In the genomic region with DNA sequence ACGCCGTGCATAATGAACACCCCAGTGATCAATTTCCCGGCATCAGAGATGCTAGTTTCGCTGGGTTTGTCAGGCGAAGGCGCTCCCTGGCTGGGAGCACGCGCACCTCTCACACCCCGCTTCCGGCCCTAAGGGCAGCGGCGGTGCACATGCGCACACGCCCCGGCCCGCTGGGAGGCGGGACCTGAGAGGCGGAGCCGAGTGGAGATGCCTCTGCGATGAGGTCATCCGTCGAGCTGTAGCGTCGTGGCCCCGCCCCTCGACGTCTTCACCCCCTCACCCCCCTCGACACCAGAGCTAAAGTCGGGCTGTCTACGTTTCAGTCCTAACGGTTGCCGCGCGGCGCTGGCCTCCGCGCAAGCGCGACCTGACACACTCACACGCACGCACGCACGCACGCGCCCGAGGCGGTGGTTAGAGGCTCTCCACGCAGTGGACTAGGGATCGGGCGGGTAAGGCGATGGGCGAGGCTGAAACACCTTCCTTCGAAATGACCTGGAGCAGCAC, we compare ENCODE assay signal across 8 mouse cellular contexts. TPM values are rescaled to one million over a fixed set of nuclear protein-coding genes. Genes with fewer than 3 reads are reported as not detected.
A peak's percentile ranks its signal among the peaks of the same experiment; 100 is the strongest.
DNase-seq lines count a peak whose midpoint lies in the region; ATAC-seq and TF ChIP-seq lines count a peak whose summit lies in the region.

No protein-coding gene starts in this region.

- peak overlapping the region; percentile 66 for H3K4me3 ChIP-seq in embryonic facial prominence, embryonic 13.5 days
- peak overlapping the region; percentile 97 for H3K4me3 ChIP-seq in heart, adult 2 months
- H3K4me3 ChIP-seq in limb, embryonic 14.5 days (replicated peaks; ENCODE audit: low read length): peak overlapping the region; percentile 85
- peak overlapping the region; percentile 74 for H3K4me3 ChIP-seq in midbrain, postnatal 0 days (ENCODE audit: low read depth, low read length)

- peak; percentile 36 for TF ChIP-seq CTCF in heart, adult 2 months (IDR thresholded peaks at IDR 0.05)
- TF ChIP-seq CTCF in midbrain, postnatal 0 days (IDR thresholded peaks at IDR 0.05): peak; percentile 45

- no peaks in the 10 kb centered on the region for H3K9me3 ChIP-seq in embryonic facial prominence, embryonic 13.5 days
- no peaks in the 10 kb centered on the region for H3K9me3 ChIP-seq in limb, embryonic 14.5 days (ENCODE audit: control insufficient read depth, low read length)
- H3K9me3 ChIP-seq in midbrain, postnatal 0 days (ENCODE audit: low read length): no peaks in the 10 kb centered on the region

- H3K9ac ChIP-seq in embryonic facial prominence, embryonic 13.5 days: peak overlapping the region; percentile 86
- H3K9ac ChIP-seq in heart, adult 2 months (ENCODE audit: low read depth, low read length): peak overlapping the region; percentile 91
- H3K9ac ChIP-seq in limb, embryonic 14.5 days (ENCODE audit: low read depth, low read length, severe bottlenecking): peak overlapping the region; percentile 80
- peak overlapping the region; percentile 74 for H3K9ac ChIP-seq in midbrain, postnatal 0 days (replicated peaks; ENCODE audit: low read length, poor library complexity, severe bottlenecking)

- H3K27me3 ChIP-seq in embryonic facial prominence, embryonic 13.5 days: 0 out of 2 replicates have a peak, but pooled peaks cover 7% of the 10 kb centered on the region
- no peaks in the 10 kb centered on the region for H3K27me3 ChIP-seq in heart, adult 2 months (ENCODE audit: control insufficient read depth, insufficient read depth, low read length)
- H3K27me3 ChIP-seq in limb, embryonic 14.5 days (ENCODE audit: control insufficient read depth, insufficient read depth, low read length): no peaks in the 10 kb centered on the region
- peaks cover 28% of the 10 kb centered on the region for H3K27me3 ChIP-seq in midbrain, postnatal 0 days (ENCODE audit: insufficient read depth, low read length)

- H3K4me1 ChIP-seq in embryonic facial prominence, embryonic 13.5 days: peaks cover 57% of the 10 kb centered on the region
- peaks cover 16% of the 10 kb centered on the region for H3K4me1 ChIP-seq in heart, adult 2 months (ENCODE audit: control insufficient read depth, insufficient read depth, low read length)
- peaks cover 44% of the 10 kb centered on the region for H3K4me1 ChIP-seq in limb, embryonic 14.5 days (ENCODE audit: control insufficient read depth, insufficient read depth, low read length)
- no peaks in the 10 kb centered on the region; the same call in 1 of the 2 replicates for H3K4me1 ChIP-seq in midbrain, postnatal 0 days (ENCODE audit: insufficient read depth, low read length)

- H3K4me2 ChIP-seq in embryonic facial prominence, embryonic 13.5 days: peak overlapping the region; percentile 96
- H3K4me2 ChIP-seq in limb, embryonic 14.5 days (replicated peaks; ENCODE audit: low read depth, low read length, severe bottlenecking): peak overlapping the region; percentile 98
- peak overlapping the region; percentile 81 for H3K4me2 ChIP-seq in midbrain, postnatal 0 days (ENCODE audit: low read depth, low read length, poor library complexity, severe bottlenecking)

- TF ChIP-seq POLR2A in heart, adult 2 months (IDR thresholded peaks at IDR 0.05; ENCODE audit: insufficient read depth, low read depth, low read length): peak; percentile 96
- peak; percentile 64; the same call in 1 of the 2 replicates for TF ChIP-seq POLR2A in limb, embryonic 14.5 days (IDR thresholded peaks at IDR 0.05; ENCODE audit: borderline replicate concordance, extremely low read depth, insufficient read depth, insufficient read length)

- H3K27ac ChIP-seq in embryonic facial prominence, embryonic 13.5 days: peak overlapping the region; percentile 95
- peak overlapping the region; percentile 99 for H3K27ac ChIP-seq in heart, adult 2 months
- peak overlapping the region; percentile 91 for H3K27ac ChIP-seq in limb, embryonic 14.5 days (replicated peaks; ENCODE audit: low read depth, low read length)
- H3K27ac ChIP-seq in midbrain, postnatal 0 days (ENCODE audit: low read depth, low read length): peak overlapping the region; percentile 79

- TF ChIP-seq EP300 in heart, adult 2 months (IDR thresholded peaks at IDR 0.05; ENCODE audit: insufficient read depth, low read depth, low read length): peak; percentile 49

- H3K79me2 ChIP-seq in heart, adult 2 months (replicated peaks; ENCODE audit: control insufficient read depth, insufficient read depth, low read length): peaks cover 5% of the 10 kb centered on the region

- peak; percentile 100 for DNase-seq in 3134 (ENCODE audit: extremely low read depth, insufficient read length, low spot score)
- peak; percentile 94 to 96 for DNase-seq in adrenal gland, postnatal 36 days
- DNase-seq in heart, adult 2 months: peak; percentile 96
- DNase-seq in kidney, adult 9 months: peak; percentile 96
- peak; percentile 98 for DNase-seq in limb, embryonic 14.5 days (ENCODE audit: low spot score)
- DNase-seq in midbrain, postnatal 0 days (ENCODE audit: low spot score): peak; percentile 99
- peak; percentile 90 to 92 for DNase-seq in spleen, postnatal 14 days (ENCODE audit: low spot score in 2 of 2)

- intact Hi-C loops in heart, adult 2 months (cut with DNase I): loop anchor here (2.0 kb wide), 1 partner anchor 14 kb away; no protein-coding TSS in a partner anchor

- peaks cover 28% of the 10 kb centered on the region for H3K36me3 ChIP-seq in embryonic facial prominence, embryonic 13.5 days
- peaks cover 16% of the 10 kb centered on the region for H3K36me3 ChIP-seq in heart, adult 2 months (ENCODE audit: control insufficient read depth, insufficient read depth, low read length)
- H3K36me3 ChIP-seq in limb, embryonic 14.5 days (ENCODE audit: control insufficient read depth, insufficient read depth, low read length): peaks cover 35% of the 10 kb centered on the region
- peaks cover 19% of the 10 kb centered on the region for H3K36me3 ChIP-seq in midbrain, postnatal 0 days (ENCODE audit: insufficient read depth, low read length)

- WGBS in embryonic facial prominence, embryonic 13.5 days: 0% methylated on average over 53 of the region's 53 CpGs
- WGBS in heart, adult 2 months: under 1% methylated on average over 53 of the region's 53 CpGs
- WGBS in limb, embryonic 14.5 days: 0% methylated on average over 36 of the region's 53 CpGs
- WGBS in midbrain, postnatal 0 days: under 1% methylated on average over 49 of the region's 53 CpGs

- ATAC-seq in embryonic facial prominence, embryonic 13.5 days (ENCODE audit: insufficient number of reproducible peaks, insufficient read depth, low FRiP score, low TSS enrichment, low read depth): peak; percentile 85
- peak; percentile 91 for ATAC-seq in limb, embryonic 14.5 days (ENCODE audit: low FRiP score, low read depth)
- peak; percentile 93 for ATAC-seq in midbrain, postnatal 0 days (ENCODE audit: low FRiP score)

RNA-seq across cellular contexts. Expression of a gene that starts 3.0 kb away (rescaled TPM):
- total RNA-seq in adrenal gland, postnatal 36 days (2021): 10 to 100 TPM; 20.4 to 21.6 TPM
- 65.2 and 68.5 TPM in 2 replicates for polyA plus RNA-seq in embryonic facial prominence, embryonic 13.5 days (2015; fragmentation: Nextera tagmentation; extraction: Ambion mirVana)
- total RNA-seq in heart, adult 2 months (2021): 10 to 100 TPM; 12.6 to 13.4 TPM
- polyA plus RNA-seq in heart, adult 2 months (2012; rRNA removed): 15.5 and 18.5 TPM in 2 replicates
- polyA plus RNA-seq in limb, embryonic 14.5 days (2012; rRNA removed): 74.7 and 78.4 TPM in 2 replicates
- 67.6 and 73.2 TPM in 2 replicates for polyA plus RNA-seq in limb, embryonic 14.5 days (2014; fragmentation: Nextera tagmentation; extraction: Ambion mirVana)
- 21.1 and 25.7 TPM in 2 replicates for total RNA-seq in midbrain, postnatal 0 days (2014; rRNA removed)
- polyA plus RNA-seq in midbrain, postnatal 0 days (2015; fragmentation: Nextera tagmentation; extraction: Ambion mirVana): 33.4 and 36.6 TPM in 2 replicates

RNA-seq across cellular contexts. Expression of a gene that starts 7.3 kb away (rescaled TPM):
- total RNA-seq in adrenal gland, postnatal 36 days (2021): under 1 TPM; 0.20 to 0.66 TPM
- polyA plus RNA-seq in embryonic facial prominence, embryonic 13.5 days (2015; fragmentation: Nextera tagmentation; extraction: Ambion mirVana): 2.1 and 2.2 TPM in 2 replicates
- not detected for total RNA-seq in heart, adult 2 months (2021)
- polyA plus RNA-seq in heart, adult 2 months (2012; rRNA removed): 0.64 and 1.3 TPM in 2 replicates
- 0.76 and 1.4 TPM in 2 replicates for polyA plus RNA-seq in limb, embryonic 14.5 days (2012; rRNA removed)
- 1.2 TPM in 1 of 2 replicates, not detected in the other for polyA plus RNA-seq in limb, embryonic 14.5 days (2014; fragmentation: Nextera tagmentation; extraction: Ambion mirVana)
- total RNA-seq in midbrain, postnatal 0 days (2014; rRNA removed): 3.3 and 4.2 TPM in 2 replicates
- polyA plus RNA-seq in midbrain, postnatal 0 days (2015; fragmentation: Nextera tagmentation; extraction: Ambion mirVana): 4.9 and 5.0 TPM in 2 replicates

RNA-seq across cellular contexts. Expression of a gene that starts 8.7 kb away (rescaled TPM):
- total RNA-seq in adrenal gland, postnatal 36 days (2021): 10 to 100 TPM; 45.2 to 52.5 TPM
- polyA plus RNA-seq in embryonic facial prominence, embryonic 13.5 days (2015; fragmentation: Nextera tagmentation; extraction: Ambion mirVana): 35.9 and 42.9 TPM in 2 replicates
- 10 to 100 TPM; 31.7 to 39.1 TPM for total RNA-seq in heart, adult 2 months (2021)
- 45.8 and 60.4 TPM in 2 replicates for polyA plus RNA-seq in heart, adult 2 months (2012; rRNA removed)
- polyA plus RNA-seq in limb, embryonic 14.5 days (2012; rRNA removed): 35.8 and 43.3 TPM in 2 replicates
- 42.1 and 43.0 TPM in 2 replicates for polyA plus RNA-seq in limb, embryonic 14.5 days (2014; fragmentation: Nextera tagmentation; extraction: Ambion mirVana)
- 136 and 142 TPM in 2 replicates for total RNA-seq in midbrain, postnatal 0 days (2014; rRNA removed)
- polyA plus RNA-seq in midbrain, postnatal 0 days (2015; fragmentation: Nextera tagmentation; extraction: Ambion mirVana): 132 and 137 TPM in 2 replicates

RNA-seq across cellular contexts. Expression of a gene that starts 12.3 kb away (rescaled TPM):
- total RNA-seq in adrenal gland, postnatal 36 days (2021): 10 to 100 TPM; 27.9 to 29.2 TPM
- polyA plus RNA-seq in embryonic facial prominence, embryonic 13.5 days (2015; fragmentation: Nextera tagmentation; extraction: Ambion mirVana): 44.3 and 47.2 TPM in 2 replicates
- 10 to 100 TPM; 17.2 to 22.1 TPM for total RNA-seq in heart, adult 2 months (2021)
- 33.6 and 40.9 TPM in 2 replicates for polyA plus RNA-seq in heart, adult 2 months (2012; rRNA removed)
- 52.7 and 59.2 TPM in 2 replicates for polyA plus RNA-seq in limb, embryonic 14.5 days (2012; rRNA removed)
- polyA plus RNA-seq in limb, embryonic 14.5 days (2014; fragmentation: Nextera tagmentation; extraction: Ambion mirVana): 37.6 and 38.6 TPM in 2 replicates
- 55.5 and 68.7 TPM in 2 replicates for total RNA-seq in midbrain, postnatal 0 days (2014; rRNA removed)
- polyA plus RNA-seq in midbrain, postnatal 0 days (2015; fragmentation: Nextera tagmentation; extraction: Ambion mirVana): 60.0 and 66.5 TPM in 2 replicates

RNA-seq across cellular contexts. Expression of a gene that starts 12.4 kb away (rescaled TPM):
- 10 to 100 TPM; 16.7 to 27.4 TPM for total RNA-seq in adrenal gland, postnatal 36 days (2021)
- polyA plus RNA-seq in embryonic facial prominence, embryonic 13.5 days (2015; fragmentation: Nextera tagmentation; extraction: Ambion mirVana): 21.8 and 26.1 TPM in 2 replicates
- 1 to 10 TPM; 3.2 to 4.3 TPM for total RNA-seq in heart, adult 2 months (2021)
- polyA plus RNA-seq in heart, adult 2 months (2012; rRNA removed): 10.6 and 11.0 TPM in 2 replicates
- polyA plus RNA-seq in limb, embryonic 14.5 days (2012; rRNA removed): 19.8 and 27.2 TPM in 2 replicates
- polyA plus RNA-seq in limb, embryonic 14.5 days (2014; fragmentation: Nextera tagmentation; extraction: Ambion mirVana): 21.4 and 25.9 TPM in 2 replicates
- 39.0 and 50.8 TPM in 2 replicates for total RNA-seq in midbrain, postnatal 0 days (2014; rRNA removed)
- polyA plus RNA-seq in midbrain, postnatal 0 days (2015; fragmentation: Nextera tagmentation; extraction: Ambion mirVana): 50.0 and 58.1 TPM in 2 replicates

Comparison
In these comparisons a context has a peak if more than half of its experiments do, and no peak if none do; other contexts are left out.
1. Peak in every context shown above with its lines: DNase-seq, ATAC-seq, H3K4me3 ChIP-seq and H3K27ac ChIP-seq.